Mouse (Mus musculus) embryonic facial prominence, embryonic 13.5 days (tissue): Measurements from ENCODE around the gene Exoc1. TPM values are rescaled to one million over a fixed set of nuclear protein-coding genes. Genes with fewer than 3 reads are reported as not detected.

Experiments
- ATAC-seq: fragments of 200-750 bp; cut with Nextera tagmentation; 2 replicates; pipeline ENCODE4 v1.8.0; 2017; ENCODE audit warnings: low read depth; ENCODE audit not compliant: insufficient number of reproducible peaks, insufficient read depth, low FRiP score, low TSS enrichment
- H3K27ac ChIP-seq: fragments of 300-500 bp; sonication (generic); 2 replicates; pipeline ENCODE4 v1.5.1; 2015; ENCODE audit warnings: moderate library complexity, mild to moderate bottlenecking, inconsistent platforms
- H3K27me3 ChIP-seq: fragments of 300-500 bp; sonication (generic); 2 replicates; pipeline ENCODE4 v1.6.1; 2015; ENCODE audit warnings: mild to moderate bottlenecking, inconsistent platforms
- H3K36me3 ChIP-seq: fragments of 300-500 bp; sonication (generic); 2 replicates; pipeline ENCODE4 v1.6.1; 2015; ENCODE audit warnings: mild to moderate bottlenecking, inconsistent platforms
- H3K4me1 ChIP-seq: fragments of 300-500 bp; sonication (generic); 2 replicates; pipeline ENCODE4 v1.6.1; 2015; ENCODE audit warnings: inconsistent platforms
- H3K4me2 ChIP-seq: fragments of 300-500 bp; sonication (generic); 2 replicates; pipeline ENCODE4 v1.6.1; 2015; ENCODE audit warnings: moderate library complexity, mild to moderate bottlenecking, inconsistent platforms
- H3K4me3 ChIP-seq: fragments of 300-500 bp; sonication (generic); 2 replicates; pipeline ENCODE4 v1.5.1; 2015; ENCODE audit warnings: mild to moderate bottlenecking, inconsistent platforms
- H3K9ac ChIP-seq: fragments of 300-500 bp; sonication (generic); 2 replicates; pipeline ENCODE4 v1.6.1; 2015; ENCODE audit warnings: mild to moderate bottlenecking, inconsistent platforms
- H3K9me3 ChIP-seq: fragments of 300-500 bp; sonication (generic); 2 replicates; pipeline ENCODE4 v1.6.1; 2016; ENCODE audit warnings: inconsistent platforms
- WGBS: fragments of 180-500 bp; shearing (Covaris S2); methylation state at CpG from one replicate; pipeline ENCODE4 v1.1.7; 2015; ENCODE audit warnings: mixed read lengths; 5-methylcytosine and 5-hydroxymethylcytosine counted together
- polyA plus RNA-seq: library from polyadenylated mRNA; unstranded; fragments of >200 nt; fragmentation: Nextera tagmentation; extraction: Ambion mirVana; gene quantifications from 2 replicates; pipeline ENCODE4 v1.2.1, GENCODE M21; 2015

Exoc1 gene
- polyA plus RNA-seq, 1 experiment from 2014 or later, result 38.2 TPM

DNA sequence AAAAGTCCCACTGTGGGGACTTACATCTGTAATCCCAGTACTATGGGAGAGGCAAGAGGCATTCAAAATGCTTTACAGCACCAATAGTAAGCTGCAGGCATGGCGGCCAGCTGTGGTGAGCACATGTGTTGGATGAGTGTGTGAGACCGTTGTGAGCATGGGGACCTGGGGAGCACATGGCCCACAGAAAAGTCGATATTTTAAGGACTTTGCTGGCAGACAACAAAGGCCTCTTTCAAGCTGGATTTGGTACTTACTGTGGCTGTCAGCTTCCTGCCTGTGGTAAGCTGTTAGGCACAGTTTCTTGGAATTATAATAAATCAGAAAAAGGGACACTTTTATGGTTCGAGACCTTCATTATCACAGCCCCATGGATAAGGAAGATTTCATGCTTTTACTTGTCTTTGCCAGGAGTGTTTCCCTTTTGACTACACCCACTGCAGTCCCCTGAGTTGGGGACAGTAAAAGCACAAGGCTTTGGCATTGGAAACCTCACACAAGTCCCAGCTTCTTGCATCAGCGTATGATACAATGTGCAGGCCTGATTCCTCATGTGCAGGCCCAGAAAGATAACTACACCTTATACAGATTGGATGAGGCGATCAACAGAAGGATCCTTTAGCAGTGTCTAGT, 83.9 kb downstream of the Exoc1 start:
- WGBS, result 73% methylated on average over 6 of the region's 6 CpGs
- no peak overlapping the region for H3K9ac ChIP-seq
- no peak overlapping the region for H3K4me3 ChIP-seq
- H3K27ac ChIP-seq, result no peak overlapping the region
- no peak overlapping the region for H3K4me2 ChIP-seq
- no peaks in the 10 kb centered on the region for H3K9me3 ChIP-seq
- H3K27me3 ChIP-seq, result no peaks in the 10 kb centered on the region
- H3K36me3 ChIP-seq, result peaks cover 85% of the 10 kb centered on the region
- no peaks in the 10 kb centered on the region for H3K4me1 ChIP-seq
- ATAC-seq, result no peak

DNA sequence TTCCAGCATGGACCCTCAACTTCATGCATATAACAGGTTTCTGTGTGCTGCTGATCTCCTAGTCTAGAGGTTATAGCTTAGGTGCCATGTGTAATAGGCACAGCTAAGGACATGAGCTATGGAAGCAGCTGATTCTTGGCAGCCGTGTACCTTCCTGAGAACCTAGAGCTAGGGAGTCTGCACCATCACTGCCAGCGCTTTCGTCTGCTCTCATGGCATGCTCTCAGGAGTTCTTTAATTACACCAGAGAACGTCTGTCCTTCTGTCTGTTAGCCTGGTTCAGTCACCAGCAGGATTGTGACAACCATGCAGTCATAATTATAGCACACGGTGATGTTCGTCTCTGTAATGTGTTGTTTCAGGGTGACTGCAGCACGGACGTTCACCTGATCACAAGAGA, 86.2 kb downstream of the Exoc1 start:
- no peaks in the 10 kb centered on the region for H3K9me3 ChIP-seq
- no peak overlapping the region for H3K27ac ChIP-seq
- peaks cover 85% of the 10 kb centered on the region for H3K36me3 ChIP-seq
- H3K27me3 ChIP-seq, result no peaks in the 10 kb centered on the region
- no peak overlapping the region for H3K4me2 ChIP-seq
- whole genome bisulfite sequencing, result 88% methylated on average over 8 of the region's 8 CpGs
- H3K4me1 ChIP-seq, result no peaks in the 10 kb centered on the region
- ATAC-seq, result no peak
- no peak overlapping the region for H3K4me3 ChIP-seq
- H3K9ac ChIP-seq, result no peak overlapping the region

DNA sequence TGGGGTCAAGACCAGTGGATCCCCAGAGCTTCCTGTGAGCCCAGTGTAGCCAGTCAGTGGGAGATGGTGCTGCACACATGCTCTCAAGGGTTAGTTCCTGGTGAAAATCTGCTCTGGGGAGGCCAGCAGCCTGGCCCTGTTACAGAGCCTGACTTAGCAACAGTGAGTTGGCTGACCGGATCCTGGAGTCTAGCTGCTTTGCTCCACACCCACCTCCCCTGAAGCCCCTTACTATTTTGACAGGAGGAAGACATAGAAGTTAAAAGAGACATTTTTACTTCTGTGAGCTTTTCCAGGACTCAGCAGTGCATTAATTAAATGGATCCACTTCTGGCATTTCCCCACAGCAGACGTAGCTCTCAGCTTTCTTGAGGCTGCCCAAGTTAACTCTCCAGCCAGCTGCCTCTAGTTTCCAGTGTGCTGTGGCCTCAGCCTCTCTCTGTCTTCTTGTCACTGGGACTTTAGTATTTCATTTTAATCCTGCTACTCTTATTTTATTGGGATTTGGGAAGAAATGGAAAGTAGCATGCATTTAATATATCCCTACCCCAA, 87.2 kb downstream of the Exoc1 start:
- Histone ChIP-seq H3K9ac (no peak overlapping the region), H3K4me3 (no peak overlapping the region), H3K36me3 (peaks cover 79% of the 10 kb centered on the region), H3K27ac (no peak overlapping the region), H3K4me1 (no peaks in the 10 kb centered on the region), H3K9me3 (no peaks in the 10 kb centered on the region), H3K27me3 (no peaks in the 10 kb centered on the region), H3K4me2 (no peak overlapping the region)
- 81% methylated on average over 2 of the region's 2 CpGs for WGBS
- no peak for ATAC-seq

DNA sequence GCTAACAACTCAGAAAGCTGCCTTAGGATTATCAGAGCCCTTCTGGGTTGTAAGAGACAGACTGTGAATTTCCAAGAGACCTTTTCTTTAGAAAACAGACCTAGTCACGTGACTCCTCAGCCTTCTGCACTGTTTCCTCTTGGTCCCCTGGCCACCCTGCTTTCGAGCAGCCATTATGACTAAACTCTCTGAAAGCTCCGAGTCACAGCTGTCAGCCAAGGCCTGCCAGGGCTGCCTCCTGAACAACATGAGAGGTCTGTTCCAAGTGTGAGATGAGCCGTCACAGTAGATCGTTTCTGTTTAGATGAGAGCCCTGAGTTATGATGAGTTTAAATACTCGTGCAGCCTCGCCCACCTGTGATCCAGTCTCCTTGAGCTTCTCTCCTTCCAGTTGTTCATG, 89.6 kb downstream of the Exoc1 start:
- H3K4me3 ChIP-seq, result no peak overlapping the region
- no peak overlapping the region for H3K27ac ChIP-seq
- no peak overlapping the region for H3K9ac ChIP-seq
- no peak overlapping the region for H3K4me2 ChIP-seq
- no peaks in the 10 kb centered on the region for H3K9me3 ChIP-seq
- H3K27me3 ChIP-seq, result no peaks in the 10 kb centered on the region
- peaks cover 75% of the 10 kb centered on the region for H3K36me3 ChIP-seq
- no peak for ATAC-seq
- H3K4me1 ChIP-seq, result no peaks in the 10 kb centered on the region
- WGBS, result 86% methylated on average over 7 of the region's 7 CpGs

Other genes with a start within 250 kb of the Exoc1 start
- gene Clock, start 224.5 kb upstream of the Exoc1 start, polyA plus RNA-seq, result 15.2 and 17.7 TPM in 2 replicates
- not detected in 2 replicates for gene Pdcl2, start 198.2 kb upstream of the Exoc1 start, polyA plus RNA-seq
- gene Nmu, start 165.5 kb upstream of the Exoc1 start, polyA plus RNA-seq, result 0.25 TPM in 1 of 2 replicates, not detected in the other
- not detected in 2 replicates for gene Gm7271, start 45.3 kb upstream of the Exoc1 start, polyA plus RNA-seq
- 10.1 and 10.9 TPM in 2 replicates for gene Cep135, start 59.4 kb downstream of the Exoc1 start, polyA plus RNA-seq
- gene C530008M17Rik, start 127.2 kb downstream of the Exoc1 start, polyA plus RNA-seq, result 20.3 and 26.1 TPM in 2 replicates